Mouse (Mus musculus) heart, embryonic 14.5 days (tissue): ENCODE measurements around the gene Ak4. TPM values are rescaled to one million over a fixed set of nuclear protein-coding genes. Genes with fewer than 3 reads are reported as not detected.

Experiments
- ATAC-seq: fragments of 200-750 bp; cut with Nextera tagmentation; 2 replicates; pipeline ENCODE4 v1.8.0; 2017; ENCODE audit warnings: low read depth, moderate TSS enrichment; ENCODE audit not compliant: insufficient number of reproducible peaks, insufficient read depth, low FRiP score
- H3K27ac ChIP-seq, 2 experiments: fragments of 200-500 bp in 1 of 2; fragments of 300-500 bp in 1 of 2; sonication (generic) in 1 of 2; replicated peaks in 1 of 2; 2 replicates each; pipeline ENCODE4 v1.5.1; 2012 to 2014; ENCODE audit warnings: low read depth in 2 of 2, low read length in 2 of 2, control low read depth in 1 of 2, mild to moderate bottlenecking in 1 of 2, mixed read lengths in 1 of 2; ENCODE audit not compliant: control insufficient read depth in 1 of 2, insufficient read depth in 1 of 2
- H3K27me3 ChIP-seq: fragments of 300-500 bp; sonication (generic); 2 replicates; pipeline ENCODE4 v1.6.1; 2014; ENCODE audit warnings: mild to moderate bottlenecking, low read length, control low read depth; ENCODE audit not compliant: control insufficient read depth, insufficient read depth
- H3K36me3 ChIP-seq: fragments of 300-500 bp; sonication (generic); 2 replicates; pipeline ENCODE4 v1.6.1; 2014; ENCODE audit warnings: mild to moderate bottlenecking, control low read depth, low read length, mixed read lengths; ENCODE audit not compliant: control insufficient read depth, insufficient read depth
- H3K4me1 ChIP-seq, 2 experiments: fragments of 200-500 bp in 1 of 2; fragments of 300-500 bp in 1 of 2; sonication (generic) in 1 of 2; 2 replicates each; pipeline ENCODE4 v1.6.1; 2012 to 2014; ENCODE audit warnings: low read length in 2 of 2, control low read depth in 1 of 2, mixed read lengths in 1 of 2; ENCODE audit not compliant: control insufficient read depth in 2 of 2, insufficient read depth in 2 of 2
- H3K4me2 ChIP-seq: fragments of 300-500 bp; sonication (generic); 2 replicates; pipeline ENCODE4 v1.6.1; 2014; ENCODE audit warnings: mild to moderate bottlenecking, low read length
- H3K4me3 ChIP-seq, 2 experiments: fragments of 200-500 bp in 1 of 2; fragments of 300-500 bp in 1 of 2; sonication (generic) in 1 of 2; 2 replicates each; pipeline ENCODE4 v1.5.1; 2012 to 2014; ENCODE audit warnings: low read length in 2 of 2, mild to moderate bottlenecking in 2 of 2, control low read depth in 1 of 2, low read depth in 1 of 2, moderate library complexity in 1 of 2; ENCODE audit not compliant: control insufficient read depth in 1 of 2, insufficient read depth in 1 of 2
- H3K9ac ChIP-seq: fragments of 300-500 bp; sonication (generic); 2 replicates; pipeline ENCODE4 v1.6.1; 2014; ENCODE audit warnings: mild to moderate bottlenecking, low read length
- H3K9me3 ChIP-seq: fragments of 300-500 bp; sonication (generic); 2 replicates; pipeline ENCODE4 v1.6.1; 2016; ENCODE audit warnings: low read length, control low read depth; ENCODE audit not compliant: control insufficient read depth
- WGBS: fragments of 180-500 bp; shearing (Covaris S2); extraction: QIAGEN DNeasy Blood & Tissue Kit; methylation state at CpG from one replicate; pipeline ENCODE4 v1.1.7; 2014; 5-methylcytosine and 5-hydroxymethylcytosine counted together
- polyA plus RNA-seq: library from polyadenylated mRNA; unstranded; fragments of >200 nt; fragmentation: Nextera tagmentation; extraction: Ambion mirVana; gene quantifications from 2 replicates; pipeline ENCODE4 v1.2.1, GENCODE M21; 2014

The Ak4 gene
- polyA plus RNA-seq, 1 experiment from 2014 or later = 8.3 TPM

- H3K27me3 ChIP-seq = peaks cover 42% of the 10 kb centered on the region
- no peaks in the 10 kb centered on the region for H3K9me3 ChIP-seq
- no peak overlapping the region for H3K4me3 ChIP-seq
- peaks cover 0 to 4% of the 10 kb centered on the region in 2 experiments; a peak in 2 of 4 replicates for H3K4me1 ChIP-seq
- no peak overlapping the region for H3K9ac ChIP-seq
- no peak overlapping the region for H3K27ac ChIP-seq
- H3K36me3 ChIP-seq = no peaks in the 10 kb centered on the region
- ATAC-seq = no peak
- no peak overlapping the region for H3K4me2 ChIP-seq
Measured at GRCm38 (mm10) chr4:101493611-101494197, 74.6 kb downstream of the Ak4 start.

GRCm38 (mm10) chr4:101496188-101496533 is 77.1 kb downstream of the Ak4 start:
- Histone ChIP-seq H3K4me2 (peak overlapping the region; percentile 86), H3K36me3 (no peaks in the 10 kb centered on the region), H3K27ac (no peak overlapping the region), H3K27me3 (peaks cover 45% of the 10 kb centered on the region), H3K4me3 (peak overlapping the region; percentile 58 to 65), H3K4me1 (peaks cover 0 to 4% of the 10 kb centered on the region in 2 experiments; a peak in 2 of 4 replicates), H3K9me3 (no peaks in the 10 kb centered on the region), H3K9ac (peak overlapping the region; percentile 58)
- WGBS = 3% methylated on average over 28 of the region's 28 CpGs
- ATAC-seq = no peak

GRCm38 (mm10) chr4:101496534-101497237 is 77.6 kb downstream of the Ak4 start, which contains the start of gene Dnajc6:
Gene Dnajc6, plus strand, starts transcription at chr4:101496648.
- H3K9me3 ChIP-seq = no peaks in the 10 kb centered on the region
- WGBS = under 1% methylated on average over 53 of the region's 57 CpGs
- no peaks in the 10 kb centered on the region for H3K36me3 ChIP-seq
- peaks cover 0 to 4% of the 10 kb centered on the region in 2 experiments; a peak in 2 of 4 replicates for H3K4me1 ChIP-seq
- peaks cover 45% of the 10 kb centered on the region for H3K27me3 ChIP-seq
- H3K4me2 ChIP-seq = peak within 1 kb of the TSS; percentile 86
- no peak; the same call in 1 of the 2 replicates for ATAC-seq
- peak within 1 kb of the TSS; percentile 58 to 65 for H3K4me3 ChIP-seq
- no peak within 1 kb of the TSS for H3K27ac ChIP-seq
- peak within 1 kb of the TSS; percentile 58 for H3K9ac ChIP-seq

- peak overlapping the region; percentile 86 for H3K4me2 ChIP-seq
- H3K9me3 ChIP-seq = no peaks in the 10 kb centered on the region
- no peak overlapping the region for H3K27ac ChIP-seq
- peak overlapping the region; percentile 31 to 58 for H3K4me3 ChIP-seq
- ATAC-seq = no peak
- WGBS = 4% methylated on average over 14 of the region's 14 CpGs
- peaks cover 0 to 4% of the 10 kb centered on the region in 2 experiments; a peak in 2 of 4 replicates for H3K4me1 ChIP-seq
- peak overlapping the region; percentile 47; the same call in 1 of the 2 replicates for H3K9ac ChIP-seq
- no peaks in the 10 kb centered on the region for H3K36me3 ChIP-seq
- H3K27me3 ChIP-seq = peaks cover 45% of the 10 kb centered on the region
Measured at GRCm38 (mm10) chr4:101497336-101497735, 78.3 kb downstream of the Ak4 start.

GRCm38 (mm10) chr4:101504470-101505007 is 85.5 kb downstream of the Ak4 start:
- 76% methylated on average over 7 of the region's 7 CpGs for WGBS
- H3K4me3 ChIP-seq = no peak overlapping the region

GRCm38 (mm10) chr4:101505966-101506365 is 86.9 kb downstream of the Ak4 start:
- Histone ChIP-seq H3K4me2 (no peak overlapping the region), H3K27ac (no peak overlapping the region), H3K9me3 (no peaks in the 10 kb centered on the region), H3K4me3 (no peak overlapping the region), H3K9ac (no peak overlapping the region), H3K4me1 (peaks cover 3 to 7% of the 10 kb centered on the region in 2 experiments; a peak in 3 of 4 replicates), H3K36me3 (no peaks in the 10 kb centered on the region), H3K27me3 (peaks cover 11% of the 10 kb centered on the region)
- WGBS = 76% methylated on average over 2 of the region's 2 CpGs
- ATAC-seq = no peak

More at GRCm38 (mm10) chr4:101504470-101505007, 85.5 kb downstream of the Ak4 start:
- no peak overlapping the region for H3K9ac ChIP-seq
- ATAC-seq = no peak
- H3K4me2 ChIP-seq = no peak overlapping the region
- H3K27me3 ChIP-seq = peaks cover 7% of the 10 kb centered on the region
- H3K27ac ChIP-seq = no peak overlapping the region
- H3K4me1 ChIP-seq = peaks cover 3 to 7% of the 10 kb centered on the region in 2 experiments; a peak in 3 of 4 replicates
- H3K36me3 ChIP-seq = no peaks in the 10 kb centered on the region
- no peaks in the 10 kb centered on the region for H3K9me3 ChIP-seq

- Histone ChIP-seq H3K27ac (no peak overlapping the region), H3K9me3 (no peaks in the 10 kb centered on the region), H3K4me2 (no peak overlapping the region), H3K27me3 (peaks cover 11% of the 10 kb centered on the region), H3K9ac (no peak overlapping the region), H3K4me1 (peaks cover 3 to 7% of the 10 kb centered on the region in 2 experiments; a peak in 3 of 4 replicates), H3K4me3 (no peak overlapping the region), H3K36me3 (no peaks in the 10 kb centered on the region)
- ATAC-seq = no peak
Measured at GRCm38 (mm10) chr4:101506372-101506771, 87.3 kb downstream of the Ak4 start.
